Comparison of ENCODE assay signal across 15 mouse cellular contexts in the genomic region with DNA sequence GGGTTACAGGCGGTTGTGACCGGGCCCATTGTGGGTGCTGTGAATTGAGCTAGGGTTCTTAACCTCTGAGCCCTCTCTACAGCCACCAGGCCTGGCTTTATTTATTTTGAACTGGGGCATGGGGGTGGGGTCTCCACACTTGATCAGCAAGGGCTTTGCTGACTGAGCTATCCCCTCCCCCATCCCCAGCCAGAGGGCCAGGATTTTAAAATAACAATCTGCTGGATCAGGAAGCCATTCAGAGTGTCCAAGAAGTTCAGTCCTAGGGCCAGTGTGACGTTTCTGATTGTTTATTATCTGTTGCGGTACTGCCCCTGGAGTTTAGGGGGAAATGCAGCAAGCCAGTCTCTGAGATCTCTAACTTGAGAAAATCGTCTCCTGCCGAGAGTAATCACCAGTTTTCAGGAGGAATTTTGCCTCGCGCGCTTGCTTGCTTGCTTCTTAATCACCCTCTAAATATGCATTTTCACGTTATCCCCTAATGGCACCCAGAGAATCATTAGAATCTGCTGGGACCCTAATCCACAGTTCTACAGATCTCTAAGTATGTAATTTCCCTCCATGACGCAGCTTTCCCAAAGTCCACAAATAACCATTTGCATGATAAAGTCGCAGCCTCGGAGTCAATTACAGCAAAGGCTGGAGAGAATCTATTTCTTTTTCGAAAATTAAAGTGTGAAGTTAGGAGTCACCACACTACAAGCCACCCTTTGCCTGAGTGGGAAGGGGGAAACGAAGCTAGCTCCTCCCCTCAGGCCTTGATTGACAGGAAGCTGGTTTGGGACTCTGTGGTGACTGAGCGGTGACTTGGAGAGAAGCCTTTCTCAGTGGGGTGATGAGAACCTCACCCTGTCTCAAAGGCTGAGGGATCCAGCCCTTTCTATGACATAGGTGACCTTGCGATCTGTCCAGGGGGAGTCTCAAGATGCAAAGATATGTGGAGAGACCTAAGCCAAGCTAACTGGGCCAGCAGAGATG.
DNase-seq lines count a peak whose midpoint lies in the region; ATAC-seq lines count a peak whose summit lies in the region.
"Had no signal": no experiment of that assay in that cellular context is flagged by ENCODE, and none has a peak within 500 bp of the region (broad histone marks: within the 10 kb centered on the region; RNA-seq: fewer than 3 reads in every experiment).

No protein-coding gene starts in this region.

- H3K27me3 ChIP-seq in hindbrain, embryonic 14.5 days (ENCODE audit: control insufficient read depth, insufficient read depth, low read length): no peaks in the 10 kb centered on the region; the same call in 1 of the 2 replicates
- H3K27me3 ChIP-seq in hindbrain, embryonic 11.5 days (ENCODE audit: control insufficient read depth, insufficient read depth, low read length): no peaks in the 10 kb centered on the region

- peak; percentile 39 for DNase-seq in hindbrain, embryonic 14.5 days (ENCODE audit: low spot score)
- no peak for DNase-seq in hindbrain, embryonic 11.5 days (ENCODE audit: low spot score)
- peak; percentile 56 for DNase-seq in R1 (ENCODE audit: low read depth, low spot score)
- peak; percentile 51 for DNase-seq in embryo, embryonic 10.5 days (ENCODE audit: low spot score)
- DNase-seq in layer of hippocampus, postnatal 10 days (ENCODE audit: low spot score in 2 of 2): no peak
- DNase-seq in cerebellum, postnatal 36 days: no peak
- DNase-seq: cerebellum, adult 2 months; gastrocnemius, postnatal 10 days; kidney, postnatal 14 days; lung, postnatal 4 days; thymus, postnatal 14 days had no signal

- no peak overlapping the region for H3K4me3 ChIP-seq in hindbrain, embryonic 14.5 days (replicated peaks; ENCODE audit: low read length)
- no peak overlapping the region for H3K4me3 ChIP-seq in hindbrain, embryonic 11.5 days (ENCODE audit: low read depth, low read length)

- no peaks in the 10 kb centered on the region for H3K36me3 ChIP-seq in hindbrain, embryonic 14.5 days (replicated peaks; ENCODE audit: control insufficient read depth, insufficient read depth)
- no peaks in the 10 kb centered on the region for H3K36me3 ChIP-seq in hindbrain, embryonic 11.5 days (ENCODE audit: control insufficient read depth, insufficient read depth, low read length)

- no peaks in the 10 kb centered on the region for H3K9me3 ChIP-seq in hindbrain, embryonic 14.5 days (ENCODE audit: control insufficient read depth, low read length)
- H3K9me3 ChIP-seq in hindbrain, embryonic 11.5 days (ENCODE audit: control insufficient read depth, low read length): no peaks in the 10 kb centered on the region

- H3K4me2 ChIP-seq in hindbrain, embryonic 14.5 days (replicated peaks): no peak overlapping the region
- H3K4me2 ChIP-seq in hindbrain, embryonic 11.5 days (replicated peaks; ENCODE audit: low read depth, low read length): no peak overlapping the region

- 32% methylated on average over 17 of the region's 17 CpGs for WGBS in hindbrain, embryonic 14.5 days
- 35% methylated on average over 17 of the region's 17 CpGs for WGBS in hindbrain, embryonic 11.5 days

- ATAC-seq in hindbrain, embryonic 14.5 days (ENCODE audit: low FRiP score): no peak
- no peak for ATAC-seq in hindbrain, embryonic 11.5 days (ENCODE audit: low FRiP score)
- peak; percentile 40 for ATAC-seq in megakaryocyte progenitor cell, adult 5-6 weeks (replicated peaks; ENCODE audit: poor library complexity)
- ATAC-seq in activated CD4-positive, CD25-positive, alpha-beta regulatory T cell, adult 4 months: no peak
- ATAC-seq: inflammation-experienced regulatory T-cells, adult 6 months had no signal

- no peak overlapping the region for H3K9ac ChIP-seq in hindbrain, embryonic 14.5 days
- H3K9ac ChIP-seq in hindbrain, embryonic 11.5 days (ENCODE audit: low read depth, low read length): no peak overlapping the region
- H3K9ac ChIP-seq: liver, embryonic 14.5 days had no signal

- H3K27ac ChIP-seq in hindbrain, embryonic 14.5 days: 0 out of 2 replicates have a peak overlapping the region, but pooled peaks have one; percentile 43
- H3K27ac ChIP-seq in hindbrain, embryonic 11.5 days (ENCODE audit: low read depth, low read length): no peak overlapping the region
- H3K27ac ChIP-seq: liver, embryonic 14.5 days had no signal

- H3K4me1 ChIP-seq in hindbrain, embryonic 14.5 days (replicated peaks; ENCODE audit: control insufficient read depth, insufficient read depth, low read length): peaks cover 9% of the 10 kb centered on the region
- H3K4me1 ChIP-seq in hindbrain, embryonic 11.5 days (replicated peaks; ENCODE audit: control insufficient read depth, insufficient read depth, low read length): no peaks in the 10 kb centered on the region

Comparison
In these comparisons a context has a peak if more than half of its experiments do, and no peak if none do; other contexts are left out.
1. DNase-seq: peak in hindbrain, embryonic 14.5 days (single experiment), R1 (single experiment) and embryo, embryonic 10.5 days (single experiment); none in hindbrain, embryonic 11.5 days (single experiment), layer of hippocampus, postnatal 10 days (0 of 2) and cerebellum, postnatal 36 days (0 of 2).